Mouse (Mus musculus) lung, embryonic 15.5 days (tissue): ENCODE measurements around the gene Tango6. TPM values are rescaled to one million over a fixed set of nuclear protein-coding genes. Genes with fewer than 3 reads are reported as not detected.

Source experiments
- ATAC-seq: fragments of 200-750 bp; cut with Nextera tagmentation; 2 replicates; pipeline ENCODE4 v1.8.0; 2017; ENCODE audit warnings: moderate number of reproducible peaks, borderline replicate concordance; ENCODE audit not compliant: low FRiP score, low TSS enrichment; ENCODE audit errors: extremely low read depth
- H3K27ac ChIP-seq: fragments of 300-500 bp; sonication (generic); 2 replicates; pipeline ENCODE4 v1.5.1; 2015; ENCODE audit warnings: moderate library complexity, mild to moderate bottlenecking, inconsistent platforms
- H3K27me3 ChIP-seq: fragments of 300-500 bp; sonication (generic); 2 replicates; pipeline ENCODE4 v1.6.1; 2015; ENCODE audit warnings: inconsistent platforms
- H3K36me3 ChIP-seq: fragments of 300-500 bp; sonication (generic); 2 replicates; pipeline ENCODE4 v1.6.1; 2015; ENCODE audit warnings: inconsistent platforms
- H3K4me1 ChIP-seq: fragments of 300-500 bp; sonication (generic); 2 replicates; pipeline ENCODE4 v1.6.1; 2015; ENCODE audit warnings: inconsistent platforms
- H3K4me2 ChIP-seq: fragments of 300-500 bp; sonication (generic); 2 replicates; pipeline ENCODE4 v1.6.1; 2015; ENCODE audit warnings: inconsistent platforms, mild to moderate bottlenecking, moderate library complexity
- H3K4me3 ChIP-seq: fragments of 300-500 bp; sonication (generic); 2 replicates; pipeline ENCODE4 v1.5.1; 2015; ENCODE audit warnings: mild to moderate bottlenecking, inconsistent platforms
- H3K9ac ChIP-seq: fragments of 300-500 bp; sonication (generic); 2 replicates; pipeline ENCODE4 v1.6.1; 2015; ENCODE audit warnings: inconsistent platforms
- H3K9me3 ChIP-seq: fragments of 300-500 bp; sonication (generic); 2 replicates; pipeline ENCODE4 v1.6.1; 2016; ENCODE audit warnings: inconsistent platforms
- WGBS: fragments of 180-500 bp; shearing (Covaris S2); methylation state at CpG from one replicate; pipeline ENCODE4 v1.1.7; 2015; 5-methylcytosine and 5-hydroxymethylcytosine counted together
- polyA plus RNA-seq: library from polyadenylated mRNA; unstranded; fragments of >200 nt; fragmentation: Nextera tagmentation; extraction: Ambion mirVana; gene quantifications from 2 replicates; pipeline ENCODE4 v1.2.1, GENCODE M21; 2015

Gene Tango6
- polyA plus RNA-seq, 1 experiment from 2014 or later = 12.1 TPM

- Histone ChIP-seq H3K9me3 (no peaks in the 10 kb centered on the region), H3K27ac (no peak overlapping the region), H3K4me1 (no peaks in the 10 kb centered on the region), H3K9ac (no peak overlapping the region), H3K4me3 (no peak overlapping the region), H3K27me3 (no peaks in the 10 kb centered on the region), H3K36me3 (no peaks in the 10 kb centered on the region), H3K4me2 (no peak overlapping the region)
- 82% methylated on average over 6 of the region's 6 CpGs for WGBS
- ATAC-seq = no peak
Measured at GRCm38 (mm10) chr8:106828921-106829320, 146.1 kb downstream of the Tango6 start.

DNA sequence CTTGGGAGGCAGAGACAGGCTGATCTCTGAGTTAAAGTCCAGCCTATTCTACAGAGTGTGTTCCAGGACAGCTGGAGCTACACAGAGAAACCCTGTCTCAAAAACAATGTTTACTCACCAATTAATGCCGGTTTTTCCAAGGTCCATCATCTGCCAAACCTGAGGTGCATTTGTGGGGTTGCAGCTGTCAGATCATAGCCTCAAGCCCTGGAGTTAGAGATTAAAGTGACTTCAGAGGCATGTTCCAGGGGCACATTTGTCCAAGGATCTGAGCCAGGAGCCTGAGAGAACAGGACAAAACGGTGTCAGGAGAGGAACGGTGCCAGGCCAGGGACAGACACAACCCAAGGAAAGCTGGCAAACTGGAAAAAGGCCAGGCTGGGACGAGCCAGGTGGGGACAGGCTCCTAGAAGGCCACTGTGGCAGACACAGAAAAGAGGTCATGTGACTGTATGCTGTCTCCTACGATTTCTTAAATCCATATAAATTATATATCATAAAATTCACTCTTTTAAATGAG is 146.7 kb downstream of the Tango6 start:
- H3K4me2 ChIP-seq = no peak overlapping the region
- H3K9me3 ChIP-seq = no peaks in the 10 kb centered on the region
- no peaks in the 10 kb centered on the region for H3K27me3 ChIP-seq
- WGBS = 65% methylated on average over 5 of the region's 5 CpGs
- H3K27ac ChIP-seq = no peak overlapping the region
- H3K9ac ChIP-seq = no peak overlapping the region
- no peaks in the 10 kb centered on the region for H3K36me3 ChIP-seq
- ATAC-seq = no peak
- H3K4me1 ChIP-seq = no peaks in the 10 kb centered on the region
- no peak overlapping the region for H3K4me3 ChIP-seq

GRCm38 (mm10) chr8:106834899-106835298 is 152.0 kb downstream of the Tango6 start:
- ATAC-seq = no peak
- H3K27ac ChIP-seq = no peak overlapping the region
- no peaks in the 10 kb centered on the region for H3K27me3 ChIP-seq
- no peak overlapping the region for H3K9ac ChIP-seq
- H3K4me1 ChIP-seq = 0 out of 2 replicates have a peak, but pooled peaks cover 3% of the 10 kb centered on the region
- no peaks in the 10 kb centered on the region for H3K36me3 ChIP-seq
- no peak overlapping the region for H3K4me3 ChIP-seq
- no peaks in the 10 kb centered on the region for H3K9me3 ChIP-seq
- WGBS = 29% methylated on average over 1 of the region's 1 CpGs
- H3K4me2 ChIP-seq = no peak overlapping the region

GRCm38 (mm10) chr8:106836525-106836924 is 153.7 kb downstream of the Tango6 start:
- 48% methylated on average over 6 of the region's 6 CpGs for WGBS
- Histone ChIP-seq H3K27ac (no peak overlapping the region), H3K4me2 (no peak overlapping the region), H3K27me3 (no peaks in the 10 kb centered on the region), H3K36me3 (no peaks in the 10 kb centered on the region), H3K4me3 (no peak overlapping the region), H3K9ac (no peak overlapping the region), H3K9me3 (no peaks in the 10 kb centered on the region), H3K4me1 (0 out of 2 replicates have a peak, but pooled peaks cover 3% of the 10 kb centered on the region)
- no peak for ATAC-seq

DNA sequence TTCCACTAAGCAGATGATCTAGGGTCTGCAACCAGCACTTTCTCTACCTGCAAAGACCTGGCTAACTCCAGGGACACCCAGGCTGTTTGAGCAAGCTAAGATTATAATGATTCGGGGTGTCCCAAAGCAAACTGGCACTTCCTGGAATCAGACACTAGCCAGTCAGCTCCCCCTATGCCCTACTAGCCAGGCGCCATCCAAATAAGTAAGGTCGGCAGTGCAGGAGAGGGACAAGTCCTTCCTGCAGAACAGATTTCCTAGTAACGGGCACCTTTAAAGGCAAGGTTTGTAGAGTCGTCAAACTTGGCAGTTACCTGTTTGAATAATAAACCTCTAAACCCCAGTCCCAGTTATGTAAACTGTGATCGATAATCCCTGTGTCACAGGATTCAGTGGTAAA is 155.9 kb downstream of the Tango6 start:
- 60% methylated on average over 6 of the region's 6 CpGs for WGBS
- no peak overlapping the region for H3K4me2 ChIP-seq
- 0 out of 2 replicates have a peak, but pooled peaks cover 3% of the 10 kb centered on the region for H3K4me1 ChIP-seq
- H3K9me3 ChIP-seq = no peaks in the 10 kb centered on the region
- H3K27ac ChIP-seq = no peak overlapping the region
- no peak overlapping the region for H3K4me3 ChIP-seq
- H3K9ac ChIP-seq = no peak overlapping the region
- H3K27me3 ChIP-seq = no peaks in the 10 kb centered on the region
- ATAC-seq = no peak
- no peaks in the 10 kb centered on the region for H3K36me3 ChIP-seq

- Histone ChIP-seq H3K27ac (0 out of 2 replicates have a peak overlapping the region, but pooled peaks have one; percentile 15), H3K9me3 (no peaks in the 10 kb centered on the region), H3K9ac (no peak overlapping the region), H3K36me3 (no peaks in the 10 kb centered on the region), H3K27me3 (no peaks in the 10 kb centered on the region), H3K4me1 (0 out of 2 replicates have a peak, but pooled peaks cover 3% of the 10 kb centered on the region), H3K4me3 (no peak overlapping the region), H3K4me2 (no peak overlapping the region)
- no peak for ATAC-seq
- 47% methylated on average over 11 of the region's 11 CpGs for WGBS
Measured at GRCm38 (mm10) chr8:106839209-106840001, 156.5 kb downstream of the Tango6 start.

DNA sequence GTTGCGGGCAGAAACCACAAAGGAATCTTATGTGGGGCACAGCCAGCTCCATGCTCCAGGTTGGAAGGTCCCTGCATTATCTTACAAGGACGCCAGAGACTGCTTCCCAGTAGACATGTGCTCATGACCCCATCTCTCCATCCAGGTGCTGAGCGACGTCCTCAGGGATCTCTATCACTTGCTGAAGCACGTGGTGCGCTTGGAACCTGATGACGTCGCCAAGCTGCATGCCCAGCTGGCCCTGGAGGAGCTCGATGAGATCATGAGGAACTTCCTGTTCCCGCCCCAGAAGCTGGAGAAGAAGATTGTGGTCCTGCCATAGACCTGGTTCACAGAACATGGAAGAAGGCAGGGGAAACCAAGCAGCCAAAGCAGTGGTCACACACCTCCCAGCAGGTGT is 167.2 kb downstream of the Tango6 start:
- no peak overlapping the region for H3K4me2 ChIP-seq
- no peaks in the 10 kb centered on the region for H3K27me3 ChIP-seq
- H3K9ac ChIP-seq = no peak overlapping the region
- ATAC-seq = no peak
- H3K4me1 ChIP-seq = no peaks in the 10 kb centered on the region
- 74% methylated on average over 10 of the region's 10 CpGs for WGBS
- H3K27ac ChIP-seq = no peak overlapping the region
- no peak overlapping the region for H3K4me3 ChIP-seq
- no peaks in the 10 kb centered on the region for H3K36me3 ChIP-seq
- H3K9me3 ChIP-seq = no peaks in the 10 kb centered on the region

DNA sequence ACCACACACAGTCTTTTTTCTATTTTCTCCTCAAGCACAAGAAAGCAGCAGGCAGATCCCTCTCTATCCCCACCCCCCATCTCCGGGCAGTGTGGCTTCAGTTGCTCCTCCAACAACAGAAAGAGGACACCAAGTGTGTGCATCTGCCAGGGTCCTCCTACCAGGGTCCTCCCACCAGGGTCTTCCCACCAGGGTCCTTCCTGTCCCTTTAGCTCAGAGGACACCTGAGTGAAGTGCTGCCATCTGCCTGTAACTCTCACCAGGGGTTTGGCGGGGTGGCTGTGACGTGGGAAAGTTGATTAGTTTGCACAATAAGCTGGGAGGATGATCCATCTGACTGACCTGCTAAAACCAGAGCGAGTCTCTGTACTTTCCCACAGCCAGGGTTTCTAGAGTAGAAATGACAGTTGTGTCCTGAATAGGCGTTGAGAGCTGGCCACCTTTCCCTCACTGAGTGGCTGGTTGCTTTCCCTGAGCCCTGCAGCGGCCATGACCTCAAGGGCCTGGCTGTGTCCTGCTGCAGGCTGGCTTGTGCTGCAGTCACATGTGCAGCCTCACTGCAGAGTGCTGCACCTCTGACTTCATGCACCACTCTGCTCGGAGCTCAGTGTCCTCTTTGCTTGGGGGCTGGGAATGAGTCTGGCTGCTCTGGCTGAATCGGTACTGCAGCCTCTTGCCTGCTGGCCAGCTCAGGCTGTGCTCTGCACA is 171.8 kb downstream of the Tango6 start:
- WGBS = 39% methylated on average over 8 of the region's 8 CpGs
- ATAC-seq = 0 out of 2 replicates have a peak, but pooled peaks have one; percentile 49
- Histone ChIP-seq H3K9me3 (no peaks in the 10 kb centered on the region), H3K4me2 (no peak overlapping the region), H3K9ac (no peak overlapping the region), H3K36me3 (no peaks in the 10 kb centered on the region), H3K27ac (no peak overlapping the region), H3K4me3 (no peak overlapping the region), H3K4me1 (no peaks in the 10 kb centered on the region), H3K27me3 (no peaks in the 10 kb centered on the region)

- Histone ChIP-seq H3K4me1 (no peaks in the 10 kb centered on the region), H3K4me2 (no peak overlapping the region), H3K4me3 (no peak overlapping the region), H3K9ac (no peak overlapping the region), H3K36me3 (no peaks in the 10 kb centered on the region), H3K27me3 (no peaks in the 10 kb centered on the region), H3K9me3 (no peaks in the 10 kb centered on the region), H3K27ac (no peak overlapping the region)
- ATAC-seq = no peak
- 72% methylated on average over 3 of the region's 3 CpGs for WGBS
Measured at GRCm38 (mm10) chr8:106855242-106855562, 172.3 kb downstream of the Tango6 start.

GRCm38 (mm10) chr8:106862845-106863244 is 180.0 kb downstream of the Tango6 start:
- Histone ChIP-seq H3K4me1 (no peaks in the 10 kb centered on the region), H3K4me2 (no peak overlapping the region), H3K4me3 (no peak overlapping the region), H3K9ac (no peak overlapping the region), H3K36me3 (no peaks in the 10 kb centered on the region), H3K9me3 (no peaks in the 10 kb centered on the region), H3K27ac (no peak overlapping the region), H3K27me3 (0 out of 2 replicates have a peak, but pooled peaks cover 3% of the 10 kb centered on the region)
- no peak for ATAC-seq
- 62% methylated on average over 10 of the region's 10 CpGs for WGBS

DNA sequence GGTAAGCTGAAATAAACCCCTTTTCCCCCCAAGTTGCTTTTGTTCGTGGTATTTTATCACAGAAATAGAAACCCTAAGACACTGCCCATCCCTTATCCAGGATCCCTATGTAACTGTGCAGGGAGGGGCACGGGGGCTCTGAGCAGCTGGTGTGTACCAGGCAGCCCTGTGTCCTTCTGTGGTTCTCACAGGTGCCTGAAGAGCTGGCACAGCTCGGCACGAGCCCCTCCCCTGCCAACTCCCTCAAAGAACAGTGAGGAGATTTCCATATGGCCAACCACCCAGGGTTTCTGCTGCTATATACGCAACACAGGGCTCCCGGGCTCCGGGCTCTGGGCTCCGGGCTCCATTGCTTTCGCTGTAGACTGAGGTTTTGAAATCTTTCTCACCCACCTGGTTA is 182.5 kb downstream of the Tango6 start:
- Histone ChIP-seq H3K4me2 (no peak overlapping the region), H3K27ac (no peak overlapping the region), H3K27me3 (peaks cover 23% of the 10 kb centered on the region), H3K9me3 (no peaks in the 10 kb centered on the region), H3K4me1 (peaks cover 6% of the 10 kb centered on the region; the same call in 1 of the 2 replicates), H3K9ac (no peak overlapping the region), H3K4me3 (no peak overlapping the region), H3K36me3 (no peaks in the 10 kb centered on the region)
- ATAC-seq = no peak
- WGBS = 71% methylated on average over 9 of the region's 9 CpGs

DNA sequence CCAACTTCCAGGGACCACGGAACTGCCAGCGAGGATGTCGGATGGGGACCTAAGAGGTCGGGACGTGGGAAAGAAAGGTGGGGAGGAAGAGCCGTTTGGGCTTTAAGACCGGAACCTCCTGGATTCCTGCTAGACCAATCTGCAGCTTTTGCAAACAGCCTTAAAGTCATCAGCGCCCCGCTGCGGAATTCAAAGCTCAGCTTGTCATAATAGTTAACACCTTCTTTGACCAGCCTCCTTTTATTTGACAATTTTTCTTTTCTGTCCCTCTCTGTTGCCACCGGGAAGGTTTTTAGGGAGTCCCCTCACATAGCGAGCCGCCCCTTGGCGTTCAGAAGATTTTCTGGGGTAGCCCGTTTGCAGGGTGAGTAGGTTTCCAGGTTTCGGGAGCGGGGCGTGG is 187.2 kb downstream of the Tango6 start, which contains the start of gene Has3:
Gene Has3 (plus strand): TSS at position 192 of the 400 bp plus-strand sequence.
- Histone ChIP-seq H3K4me3 (peak within 1 kb of the TSS; percentile 54), H3K9ac (peak within 1 kb of the TSS; percentile 49), H3K4me1 (peaks cover 31% of the 10 kb centered on the region), H3K27me3 (peaks cover 45% of the 10 kb centered on the region), H3K4me2 (peak within 1 kb of the TSS; percentile 97), H3K27ac (no peak within 1 kb of the TSS), H3K36me3 (0 out of 2 replicates have a peak, but pooled peaks cover 3% of the 10 kb centered on the region), H3K9me3 (no peaks in the 10 kb centered on the region)
- WGBS = under 1% methylated on average over 18 of the region's 18 CpGs
- ATAC-seq = no peak
